Mouse (Mus musculus) liver, embryonic 14.5 days (tissue): ENCODE data around the gene Psmd8. TPM values are rescaled to one million over a fixed set of nuclear protein-coding genes. Genes with fewer than 3 reads are reported as not detected.

ENCODE experiments used
- ATAC-seq: fragments of 200-750 bp; cut with Nextera tagmentation; 2 replicates; pipeline ENCODE4 v1.8.0; 2017; ENCODE audit warnings: moderate number of reproducible peaks, mild to moderate bottlenecking, moderate library complexity; ENCODE audit not compliant: insufficient read depth
- DNase-seq, 3 experiments: peaks; one replicate each; pipeline ENCODE4 v3.0.0-alpha.2; 2012 to 2013; ENCODE audit warnings: low read depth in 3 of 3, low spot score in 3 of 3
- H3K27ac ChIP-seq: fragments of 300-500 bp; sonication (generic); 2 replicates; pipeline ENCODE4 v1.5.1; 2014; ENCODE audit warnings: moderate library complexity, mild to moderate bottlenecking, control low read depth, inconsistent platforms
- H3K27me3 ChIP-seq: fragments of 300-500 bp; sonication (generic); 2 replicates; pipeline ENCODE4 v1.6.1; 2014; ENCODE audit warnings: mild to moderate bottlenecking, low read length, moderate library complexity; ENCODE audit not compliant: control insufficient read depth, insufficient read depth
- H3K36me3 ChIP-seq: fragments of 300-500 bp; sonication (generic); replicated peaks from 2 replicates; pipeline ENCODE4 v1.6.1; 2014; ENCODE audit warnings: low read depth; ENCODE audit not compliant: control insufficient read depth, insufficient read depth
- H3K4me1 ChIP-seq, 2 experiments: fragments of 200-500 bp in 1 of 2; fragments of 300-500 bp in 1 of 2; sonication (generic) in 1 of 2; replicated peaks; 2 replicates each; pipeline ENCODE4 v1.6.1; 2012 to 2014; ENCODE audit warnings: antibody characterized with exemption in 1 of 2, inconsistent platforms in 1 of 2, low read length in 1 of 2; ENCODE audit not compliant: control insufficient read depth in 2 of 2, insufficient read depth in 2 of 2
- H3K4me2 ChIP-seq: fragments of 300-500 bp; sonication (generic); 2 replicates; pipeline ENCODE4 v1.6.1; 2014; ENCODE audit warnings: low read depth, mild to moderate bottlenecking, control low read depth, moderate library complexity
- H3K4me3 ChIP-seq, 2 experiments: fragments of 200-500 bp in 1 of 2; fragments of 300-500 bp in 1 of 2; sonication (generic) in 1 of 2; 2 replicates each; pipeline ENCODE4 v1.5.1; 2012 to 2014; ENCODE audit warnings: low read depth in 2 of 2, low read length in 2 of 2, mild to moderate bottlenecking in 2 of 2, control low read depth in 1 of 2, inconsistent platforms in 1 of 2, moderate library complexity in 1 of 2; ENCODE audit not compliant: insufficient read depth in 1 of 2
- H3K9ac ChIP-seq: fragments of 300-500 bp; sonication (generic); replicated peaks from 2 replicates; pipeline ENCODE4 v1.6.1; 2014; ENCODE audit warnings: mild to moderate bottlenecking, control low read depth, moderate library complexity
- H3K9me3 ChIP-seq: fragments of 300-500 bp; sonication (generic); 2 replicates; pipeline ENCODE4 v1.6.1; 2016; ENCODE audit warnings: low read length, mixed read lengths; ENCODE audit not compliant: control insufficient read depth
- CTCF ChIP-seq: IDR thresholded peaks from 2 replicates; pipeline ENCODE4 v1.5.1; 2016; ENCODE audit warnings: antibody characterized with exemption, low read depth, control low read depth
- EP300 ChIP-seq: IDR thresholded peaks from 2 replicates; pipeline ENCODE4 v1.6.1; 2016; ENCODE audit warnings: antibody characterized with exemption, low read depth
- WGBS: fragments of 180-500 bp; shearing (Covaris S2); extraction: QIAGEN DNeasy Blood & Tissue Kit; methylation state at CpG from one replicate; pipeline ENCODE4 v1.1.7; 2014; ENCODE audit not compliant: insufficient replicate concordance; 5-methylcytosine and 5-hydroxymethylcytosine counted together
- polyA plus RNA-seq, 2 experiments: library from polyadenylated mRNA; depleted of rRNA in 1 of 2; stranded (reverse) in 1 of 2; unstranded in 1 of 2; fragments of >200 nt; fragmentation: Nextera tagmentation in 1 of 2; extraction: Ambion mirVana in 1 of 2; gene quantifications; 2 replicates each; pipeline versions ENCODE4 v1.2.1 to v1.2.3; 2012 to 2014

Gene Psmd8
- polyA plus RNA-seq, 2 experiments = 86.0 to 131 TPM

- Histone ChIP-seq H3K27ac (no peak overlapping the region), H3K27me3 (peaks cover 54% of the 10 kb centered on the region), H3K4me2 (peak overlapping the region; percentile 61), H3K9me3 (no peaks in the 10 kb centered on the region), H3K4me1 (peaks cover 2 to 6% of the 10 kb centered on the region in 2 experiments; a peak in 1 of 4 replicates), H3K9ac (peak overlapping the region; percentile 7; the same call in 1 of the 2 replicates), H3K4me3 (peak overlapping the region; percentile 35 to 53; a peak in 3 of 4 replicates), H3K36me3 (peaks cover 15% of the 10 kb centered on the region)
- 1% methylated on average over 41 of the region's 43 CpGs for WGBS
- DNase-seq = no peak
- TF ChIP-seq EP300 (no peak), CTCF (no peak)
- no peak; the same call in 1 of the 2 replicates for ATAC-seq
Measured at GRCm38 (mm10) chr7:29170755-29171561, 9.5 kb downstream of the Psmd8 start.

DNA sequence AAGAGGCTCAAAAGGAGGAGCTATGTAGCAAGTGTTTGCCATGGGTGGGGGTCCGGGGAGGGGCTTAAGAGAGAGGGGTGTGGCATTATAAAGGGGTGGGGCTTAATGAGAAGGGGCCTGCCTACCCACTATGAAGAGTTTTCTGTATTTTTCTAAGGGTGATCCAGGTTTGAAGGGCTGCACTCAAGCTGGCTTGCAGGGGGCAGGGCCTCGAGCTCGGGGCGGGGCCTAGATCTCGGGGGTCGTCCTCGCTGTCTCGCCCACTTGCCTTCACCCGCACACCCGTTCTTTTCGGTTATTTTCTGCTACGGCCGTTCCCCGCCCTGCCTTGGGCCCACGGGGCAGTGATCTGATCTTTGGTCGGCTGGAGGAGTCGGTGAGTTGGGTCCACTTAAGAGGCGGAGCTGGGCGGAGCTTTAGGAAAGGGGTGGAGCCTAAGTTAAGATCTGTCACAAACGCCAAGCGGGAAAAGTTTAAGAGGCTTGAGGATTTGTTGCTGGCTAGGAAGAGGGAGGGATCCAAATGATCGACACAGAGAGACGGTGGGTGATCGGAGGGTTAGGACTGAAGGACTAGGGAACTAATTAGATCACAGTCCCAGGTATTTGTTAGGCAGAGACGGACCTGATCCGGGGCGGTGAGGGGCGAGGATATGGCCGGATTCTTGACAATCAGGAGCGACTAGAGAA is 10.3 kb downstream of the Psmd8 start, which contains the start of the genes Ggn and Spred3:
Gene Ggn, plus strand, starts transcription at position 145 of the 689 bp plus-strand sequence.
Gene Spred3, minus strand, starts transcription at position 346 of the 689 bp plus-strand sequence.
- under 1% methylated on average over 30 of the region's 30 CpGs for WGBS
- Histone ChIP-seq H3K4me3 (peak within 1 kb of the TSS; percentile 35 to 53), H3K4me2 (peak within 1 kb of the TSS; percentile 61), H3K4me1 (peaks cover 2 to 6% of the 10 kb centered on the region in 2 experiments; a peak in 1 of 4 replicates), H3K9ac (peak within 1 kb of the TSS; percentile 7; the same call in 1 of the 2 replicates), H3K9me3 (no peaks in the 10 kb centered on the region), H3K36me3 (peaks cover 7% of the 10 kb centered on the region), H3K27ac (no peak within 1 kb of the TSS), H3K27me3 (peaks cover 54% of the 10 kb centered on the region)
- peak; percentile 52 to 71 (median 56) for DNase-seq
- TF ChIP-seq EP300 = no peak
- TF ChIP-seq CTCF = no peak
- peak; percentile 53 for ATAC-seq

DNA sequence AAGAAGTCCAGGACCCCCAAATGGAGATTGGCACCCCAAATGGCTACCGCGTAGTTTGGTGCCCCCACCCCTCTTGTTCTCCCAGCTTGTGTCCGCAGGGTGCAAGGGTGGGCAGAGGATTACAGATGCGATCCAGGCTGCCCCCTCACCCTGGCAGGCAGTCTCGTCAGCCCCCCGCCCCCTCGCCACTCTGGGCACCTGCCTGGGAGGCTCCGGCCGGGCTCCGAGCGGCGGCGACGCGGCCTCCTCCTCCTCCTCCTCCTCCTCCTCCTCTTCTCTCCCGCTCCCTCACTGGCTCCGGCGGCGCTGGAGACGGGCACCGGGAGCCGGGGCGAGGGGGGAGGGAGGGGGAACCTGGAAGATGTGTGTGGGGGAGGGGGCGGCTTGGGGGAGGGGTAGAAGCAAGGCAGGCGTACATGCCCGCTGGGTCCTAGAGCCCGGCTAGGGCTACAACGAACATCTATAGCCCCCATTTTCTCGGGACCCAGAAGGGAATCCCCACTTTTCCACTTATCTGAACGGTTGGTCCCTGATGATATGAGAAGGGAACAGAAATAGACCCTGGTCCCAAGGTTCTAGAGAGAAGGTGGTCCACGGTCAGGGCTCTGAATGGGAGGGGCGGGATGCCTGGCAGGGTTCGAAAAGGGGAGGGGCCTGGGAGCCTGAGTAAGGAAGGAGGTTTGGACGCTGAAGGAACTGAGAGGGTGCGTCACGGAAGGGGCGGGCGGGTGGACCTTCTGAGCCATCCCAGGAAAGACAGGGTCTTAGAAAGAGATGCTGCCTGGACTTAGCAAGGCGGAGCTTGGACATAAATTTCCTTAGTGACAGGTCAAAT is 11.1 kb downstream of the Psmd8 start:
- Histone ChIP-seq H3K27me3 (peaks cover 54% of the 10 kb centered on the region), H3K9ac (no peak overlapping the region), H3K4me1 (peaks cover 2 to 6% of the 10 kb centered on the region in 2 experiments; a peak in 1 of 4 replicates), H3K4me2 (peak overlapping the region; percentile 61), H3K9me3 (no peaks in the 10 kb centered on the region), H3K27ac (no peak overlapping the region), H3K4me3 (peak overlapping the region; percentile 34 to 53), H3K36me3 (peaks cover 4% of the 10 kb centered on the region)
- no peak for TF ChIP-seq EP300
- no peak for TF ChIP-seq CTCF
- ATAC-seq = peak; percentile 53; the same call in 1 of the 2 replicates
- peak in 1 of 3 experiments; percentile 42 for DNase-seq
- WGBS = 1% methylated on average over 38 of the region's 39 CpGs

GRCm38 (mm10) chr7:29168791-29169230 is 11.7 kb downstream of the Psmd8 start:
- Histone ChIP-seq H3K4me2 (peak overlapping the region; percentile 61), H3K27me3 (peaks cover 54% of the 10 kb centered on the region), H3K27ac (no peak overlapping the region), H3K9me3 (no peaks in the 10 kb centered on the region), H3K4me3 (peak overlapping the region; percentile 32 to 53; a peak in 2 of 4 replicates), H3K36me3 (peaks cover under 1% of the 10 kb centered on the region), H3K9ac (no peak overlapping the region), H3K4me1 (peaks cover 2 to 6% of the 10 kb centered on the region in 2 experiments; a peak in 1 of 4 replicates)
- WGBS = 2% methylated on average over 14 of the region's 14 CpGs
- ATAC-seq (no peak), DNase-seq (no peak)
- no peak for TF ChIP-seq EP300
- no peak for TF ChIP-seq CTCF
